Mouse (Mus musculus) liver, embryonic 14.5 days (tissue): ENCODE results near the gene Eya2. TPM values are rescaled to one million over a fixed set of nuclear protein-coding genes. Genes with fewer than 3 reads are reported as not detected.

ENCODE experiments used
- ATAC-seq: fragments of 200-750 bp; cut with Nextera tagmentation; 2 replicates; pipeline ENCODE4 v1.8.0; 2017; ENCODE audit warnings: moderate number of reproducible peaks, mild to moderate bottlenecking, moderate library complexity; ENCODE audit not compliant: insufficient read depth
- DNase-seq, 3 experiments: peaks; one replicate each; pipeline ENCODE4 v3.0.0-alpha.2; 2012 to 2013; ENCODE audit warnings: low read depth in 3 of 3, low spot score in 3 of 3
- H3K27ac ChIP-seq: fragments of 300-500 bp; sonication (generic); 2 replicates; pipeline ENCODE4 v1.5.1; 2014; ENCODE audit warnings: moderate library complexity, mild to moderate bottlenecking, control low read depth, inconsistent platforms
- H3K27me3 ChIP-seq: fragments of 300-500 bp; sonication (generic); 2 replicates; pipeline ENCODE4 v1.6.1; 2014; ENCODE audit warnings: mild to moderate bottlenecking, low read length, moderate library complexity; ENCODE audit not compliant: control insufficient read depth, insufficient read depth
- H3K36me3 ChIP-seq: fragments of 300-500 bp; sonication (generic); replicated peaks from 2 replicates; pipeline ENCODE4 v1.6.1; 2014; ENCODE audit warnings: low read depth; ENCODE audit not compliant: control insufficient read depth, insufficient read depth
- H3K4me1 ChIP-seq, 2 experiments: fragments of 200-500 bp in 1 of 2; fragments of 300-500 bp in 1 of 2; sonication (generic) in 1 of 2; replicated peaks; 2 replicates each; pipeline ENCODE4 v1.6.1; 2012 to 2014; ENCODE audit warnings: antibody characterized with exemption in 1 of 2, inconsistent platforms in 1 of 2, low read length in 1 of 2; ENCODE audit not compliant: control insufficient read depth in 2 of 2, insufficient read depth in 2 of 2
- H3K4me2 ChIP-seq: fragments of 300-500 bp; sonication (generic); 2 replicates; pipeline ENCODE4 v1.6.1; 2014; ENCODE audit warnings: low read depth, mild to moderate bottlenecking, control low read depth, moderate library complexity
- H3K4me3 ChIP-seq, 2 experiments: fragments of 200-500 bp in 1 of 2; fragments of 300-500 bp in 1 of 2; sonication (generic) in 1 of 2; 2 replicates each; pipeline ENCODE4 v1.5.1; 2012 to 2014; ENCODE audit warnings: low read depth in 2 of 2, low read length in 2 of 2, mild to moderate bottlenecking in 2 of 2, control low read depth in 1 of 2, inconsistent platforms in 1 of 2, moderate library complexity in 1 of 2; ENCODE audit not compliant: insufficient read depth in 1 of 2
- H3K9ac ChIP-seq: fragments of 300-500 bp; sonication (generic); replicated peaks from 2 replicates; pipeline ENCODE4 v1.6.1; 2014; ENCODE audit warnings: mild to moderate bottlenecking, control low read depth, moderate library complexity
- H3K9me3 ChIP-seq: fragments of 300-500 bp; sonication (generic); 2 replicates; pipeline ENCODE4 v1.6.1; 2016; ENCODE audit warnings: low read length, mixed read lengths; ENCODE audit not compliant: control insufficient read depth
- CTCF ChIP-seq: IDR thresholded peaks from 2 replicates; pipeline ENCODE4 v1.5.1; 2016; ENCODE audit warnings: antibody characterized with exemption, low read depth, control low read depth
- EP300 ChIP-seq: IDR thresholded peaks from 2 replicates; pipeline ENCODE4 v1.6.1; 2016; ENCODE audit warnings: antibody characterized with exemption, low read depth
- WGBS: fragments of 180-500 bp; shearing (Covaris S2); extraction: QIAGEN DNeasy Blood & Tissue Kit; methylation state at CpG from one replicate; pipeline ENCODE4 v1.1.7; 2014; ENCODE audit not compliant: insufficient replicate concordance; 5-methylcytosine and 5-hydroxymethylcytosine counted together
- polyA plus RNA-seq, 2 experiments: library from polyadenylated mRNA; depleted of rRNA in 1 of 2; stranded (reverse) in 1 of 2; unstranded in 1 of 2; fragments of >200 nt; fragmentation: Nextera tagmentation in 1 of 2; extraction: Ambion mirVana in 1 of 2; gene quantifications; 2 replicates each; pipeline versions ENCODE4 v1.2.1 to v1.2.3; 2012 to 2014

Eya2 gene
- polyA plus RNA-seq, 2 experiments: 0.13 to 0.16 TPM

GRCm38 (mm10) chr2:165745306-165746098, 150.7 kb downstream of the Eya2 start:
- H3K9me3 ChIP-seq: no peaks in the 10 kb centered on the region
- 73% methylated on average over 18 of the region's 18 CpGs for WGBS
- H3K27me3 ChIP-seq: no peaks in the 10 kb centered on the region
- ATAC-seq: no peak
- no peak overlapping the region for H3K4me2 ChIP-seq
- no peak for DNase-seq
- no peak overlapping the region for H3K27ac ChIP-seq
- H3K4me3 ChIP-seq: no peak overlapping the region
- H3K36me3 ChIP-seq: no peaks in the 10 kb centered on the region
- TF ChIP-seq CTCF: no peak
- TF ChIP-seq EP300: no peak
- no peak overlapping the region for H3K9ac ChIP-seq
- no peaks in the 10 kb centered on the region for H3K4me1 ChIP-seq

- Histone ChIP-seq H3K27me3 (no peaks in the 10 kb centered on the region), H3K9me3 (no peaks in the 10 kb centered on the region), H3K36me3 (no peaks in the 10 kb centered on the region), H3K4me1 (no peaks in the 10 kb centered on the region), H3K9ac (no peak overlapping the region), H3K27ac (no peak overlapping the region), H3K4me2 (no peak overlapping the region), H3K4me3 (no peak overlapping the region)
- TF ChIP-seq CTCF: no peak
- no peak for TF ChIP-seq EP300
- ATAC-seq: no peak
- 38% methylated on average over 7 of the region's 7 CpGs for WGBS
- no peak for DNase-seq
Measured at GRCm38 (mm10) chr2:165747975-165748374, 153.1 kb downstream of the Eya2 start.

DNA sequence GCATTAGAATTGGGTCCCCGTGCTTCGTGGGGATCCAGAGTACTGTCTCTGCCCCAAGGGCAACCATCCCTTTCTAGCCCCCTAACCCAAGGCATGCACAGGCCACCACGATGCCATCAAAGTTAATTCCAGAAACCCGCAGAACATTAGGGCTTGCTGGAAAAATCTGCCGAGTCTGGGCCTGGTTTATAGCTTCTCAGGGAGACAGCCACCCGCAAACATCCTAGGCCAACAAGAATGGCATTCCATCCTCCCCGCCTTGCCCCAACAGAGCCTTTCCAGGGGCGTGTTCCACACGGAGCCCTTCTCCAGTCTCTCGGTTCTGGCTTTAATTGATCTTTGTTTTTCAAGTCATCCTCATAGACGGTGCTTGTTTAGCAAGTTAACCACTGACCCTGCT, 153.6 kb downstream of the Eya2 start:
- no peaks in the 10 kb centered on the region for H3K36me3 ChIP-seq
- no peak for ATAC-seq
- H3K27me3 ChIP-seq: no peaks in the 10 kb centered on the region
- H3K27ac ChIP-seq: no peak overlapping the region
- no peaks in the 10 kb centered on the region for H3K4me1 ChIP-seq
- no peak overlapping the region for H3K9ac ChIP-seq
- TF ChIP-seq CTCF (no peak), EP300 (no peak)
- no peak overlapping the region for H3K4me3 ChIP-seq
- DNase-seq: no peak
- 41% methylated on average over 11 of the region's 11 CpGs for WGBS
- H3K9me3 ChIP-seq: no peaks in the 10 kb centered on the region
- no peak overlapping the region for H3K4me2 ChIP-seq

DNA sequence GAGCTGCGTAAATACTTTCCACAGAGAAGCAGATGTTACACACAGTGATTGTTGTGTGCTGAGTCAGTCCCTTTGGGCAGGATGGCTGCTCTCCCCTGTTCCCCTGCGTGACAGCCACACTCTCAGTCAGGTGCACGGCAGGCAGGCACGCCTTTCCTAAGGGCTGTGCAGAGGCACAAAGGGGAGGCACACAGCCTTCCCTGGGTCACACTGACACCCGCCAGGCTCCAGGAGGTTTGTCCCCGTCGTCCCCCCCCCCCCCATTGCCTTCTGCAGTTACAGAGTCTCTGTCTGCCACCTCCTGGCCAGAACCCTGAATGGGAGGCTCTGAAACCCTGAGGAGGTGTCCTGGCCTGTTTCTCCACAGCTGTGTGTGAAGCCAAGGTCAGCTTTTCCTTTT, 156.2 kb downstream of the Eya2 start:
- Histone ChIP-seq H3K9me3 (no peaks in the 10 kb centered on the region), H3K9ac (no peak overlapping the region; the same call in 1 of the 2 replicates), H3K36me3 (no peaks in the 10 kb centered on the region), H3K27me3 (no peaks in the 10 kb centered on the region), H3K4me2 (no peak overlapping the region), H3K4me1 (no peaks in the 10 kb centered on the region), H3K27ac (no peak overlapping the region), H3K4me3 (no peak overlapping the region)
- DNase-seq (no peak), ATAC-seq (no peak)
- 23% methylated on average over 7 of the region's 7 CpGs for WGBS
- TF ChIP-seq EP300 (no peak), CTCF (peak; percentile 37; the same call in 1 of the 2 replicates)

DNA sequence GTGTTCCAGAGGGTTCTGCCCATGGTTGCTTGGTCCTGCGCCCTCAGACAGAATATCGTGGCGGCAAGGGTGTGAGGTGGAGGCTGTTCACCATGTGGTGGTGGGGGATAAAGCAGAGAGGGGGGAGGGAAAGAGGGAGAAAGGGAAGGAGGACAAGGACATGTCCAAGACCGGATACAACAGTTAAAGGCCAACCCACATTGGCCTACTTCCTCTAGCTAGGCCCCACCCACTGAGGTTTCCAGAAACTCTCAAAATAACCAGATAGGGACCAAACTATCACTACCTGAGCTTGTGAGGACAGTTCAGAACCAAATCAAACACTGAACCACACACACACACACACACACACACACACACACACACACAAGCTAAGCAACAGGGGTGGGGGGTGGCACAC, 157.9 kb downstream of the Eya2 start:
- Histone ChIP-seq H3K4me2 (no peak overlapping the region), H3K27me3 (no peaks in the 10 kb centered on the region), H3K9ac (no peak overlapping the region), H3K4me1 (no peaks in the 10 kb centered on the region), H3K27ac (no peak overlapping the region), H3K4me3 (no peak overlapping the region), H3K36me3 (no peaks in the 10 kb centered on the region), H3K9me3 (no peaks in the 10 kb centered on the region)
- no peak for ATAC-seq
- 32% methylated on average over 4 of the region's 4 CpGs for WGBS
- DNase-seq: no peak
- TF ChIP-seq CTCF (no peak), EP300 (no peak)
